10 mouse cellular contexts compared by ENCODE assay signal in the genomic region with DNA sequence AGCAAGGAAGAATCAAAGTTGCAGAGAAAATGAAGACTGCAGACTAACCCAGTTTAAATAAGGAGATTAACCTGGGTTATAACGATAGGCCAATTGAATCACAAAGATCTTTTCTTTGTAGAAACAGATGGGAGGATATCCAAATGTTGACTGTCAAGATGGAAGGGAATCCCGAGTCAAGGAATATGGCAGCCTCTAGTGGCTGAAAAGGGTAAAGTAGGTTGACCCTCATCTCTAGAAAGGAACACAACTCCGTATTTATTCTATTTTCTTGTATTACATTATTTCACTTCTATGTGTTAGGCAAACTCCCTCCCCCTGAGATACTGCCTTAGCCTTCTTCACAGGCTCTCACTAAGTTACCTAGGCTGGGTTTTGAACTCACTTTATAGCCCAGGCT.
DNase-seq lines count a peak whose midpoint lies in the region.
"Had no signal": no experiment of that assay in that cellular context is flagged by ENCODE, and none has a peak within 500 bp of the region (broad histone marks: within the 10 kb centered on the region; RNA-seq: fewer than 3 reads in every experiment).

No protein-coding gene starts in this region.

- intact Hi-C loops in heart, postnatal 14 days (cut with DNase I): loop anchor here (2.0 to 10.0 kb wide), 4 partner anchors 220 to 779 kb away; no protein-coding TSS in a partner anchor

- peak; percentile 8 to 34 for DNase-seq in heart, postnatal 14 days
- DNase-seq in heart, adult 11 months: no peak
- peak; percentile 68 for DNase-seq in 3T3-L1 (ENCODE audit: low read depth, low spot score)
- DNase-seq in MN1 (ENCODE audit: low spot score): peak; percentile 56
- DNase-seq in embryo, embryonic 11 days: peak; percentile 43
- DNase-seq in spleen, postnatal 14 days (ENCODE audit: low spot score in 2 of 2): no peak
- DNase-seq in urinary bladder, adult 2 months (ENCODE audit: low spot score): no peak
- no peak for DNase-seq in gastrocnemius, postnatal 4 days (ENCODE audit: low spot score in 2 of 2)
- DNase-seq: gastrocnemius, postnatal 36 days; thymus, postnatal 25 days had no signal

Comparison
In these comparisons a context has a peak if more than half of its experiments do, and no peak if none do; other contexts are left out.
1. DNase-seq: peak in heart, postnatal 14 days (2 of 2), 3T3-L1 (single experiment), MN1 (single experiment) and embryo, embryonic 11 days (single experiment); none in heart, adult 11 months (single experiment), spleen, postnatal 14 days (0 of 2), urinary bladder, adult 2 months (single experiment) and gastrocnemius, postnatal 4 days (0 of 2).